Mouse (Mus musculus) Patski (cell line): Measurements from ENCODE around the gene Hbb-bt. TPM values are rescaled to one million over a fixed set of nuclear protein-coding genes. Genes with fewer than 3 reads are reported as not detected.
"Not testable (repeated sequence)": the region's sequence is repeated elsewhere in the genome, so short reads cannot be mapped to it uniquely, and the experiment has no call there.

Source experiments
- ATAC-seq: fragments of 100-300 bp; one replicate; pipeline ENCODE4 v1.8.0; 2021
- CTCF ChIA-PET: fragments of 350-600 bp; sonication (Branson Sonifier 250); formaldehyde crosslinking; loops from one replicate; lab custom pipeline; 2022; ENCODE audit warnings: inconsistent platforms; lab: Charles Lee
- POLR2A ChIA-PET: fragments of 350-600 bp; sonication (Branson Sonifier 250); formaldehyde crosslinking; loops from one replicate; lab custom pipeline; 2022; ENCODE audit warnings: antibody characterized with exemption, inconsistent platforms; lab: Charles Lee
- DNase-seq: peaks from one replicate; pipeline ENCODE4 v3.0.0-alpha.2; 2011; ENCODE audit warnings: low read depth, low spot score
- H3K27me3 ChIP-seq: fragments of 371-371 bp; one replicate; pipeline ENCODE4 v1.5.1; 2021
- CTCF ChIP-seq: fragments of 100-300 bp; IDR thresholded peaks from one replicate; pipeline ENCODE4 v1.5.1; 2021
- in situ Hi-C: fragments of 300-500 bp; cut with MboI; formaldehyde crosslinking; loops from 3 replicates; pipeline ENCODE4 v1.11.1; 2018; ENCODE audit warnings: low pct_unique_long_range_greater_than_20kb, mixed read lengths
- polyA plus RNA-seq: library from polyadenylated mRNA; unstranded; gene quantifications from one replicate; pipeline ENCODE4 v1.2.3, GENCODE M21; 2021

Hbb-bt gene
- not detected for polyA plus RNA-seq

GRCm38 (mm10) chr7:103813766-103814165, at the start of gene Hbb-bt:
TSS of gene Hbb-bt (minus strand) at chr7:103813996.
- POLR2A ChIA-PET = no interaction called here
- no peak for TF ChIP-seq CTCF
- in situ Hi-C loops = no loop called here
- ATAC-seq (no peak), DNase-seq (no peak)
- CTCF ChIA-PET = interaction anchor here (1.5 kb wide), 1 partner anchor 9 kb away, joined by 4 read pairs; no protein-coding TSS in a partner anchor
- H3K27me3 ChIP-seq = no peaks in the 10 kb centered on the region

GRCm38 (mm10) chr7:103861531-103861930, 47.7 kb upstream of the Hbb-bt start:
- no peaks in the 10 kb centered on the region for H3K27me3 ChIP-seq
- ChIA-PET POLR2A (no interaction called here), CTCF (no interaction called here)
- TF ChIP-seq CTCF = no peak
- DNase-seq = no peak
- ATAC-seq = no peak
- in situ Hi-C loops = no loop called here

DNA sequence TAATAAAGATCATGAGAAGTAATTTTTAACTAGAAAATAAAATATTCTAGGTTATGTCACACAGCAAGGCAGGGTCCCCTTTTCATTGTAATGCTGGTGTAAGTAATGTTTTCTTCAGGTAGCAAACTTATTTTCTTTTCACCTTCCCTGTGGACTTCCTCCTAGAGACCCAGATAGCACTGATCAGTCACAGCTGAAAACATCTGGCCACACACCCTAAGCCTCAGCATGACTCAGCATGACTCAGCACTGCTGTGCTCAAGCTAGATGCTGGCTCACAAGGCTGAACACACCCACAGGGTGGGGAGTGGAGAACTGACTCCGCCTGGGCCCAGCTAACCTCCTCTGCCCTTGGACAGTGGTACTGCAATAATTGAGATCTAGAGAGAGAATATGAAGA, 47.1 kb upstream of the Hbb-bt start:
- no peak for TF ChIP-seq CTCF
- no peak for DNase-seq
- in situ Hi-C loops = no loop called here
- POLR2A ChIA-PET = no interaction called here
- ATAC-seq = no peak
- CTCF ChIA-PET = no interaction called here
- H3K27me3 ChIP-seq = no peaks in the 10 kb centered on the region

DNA sequence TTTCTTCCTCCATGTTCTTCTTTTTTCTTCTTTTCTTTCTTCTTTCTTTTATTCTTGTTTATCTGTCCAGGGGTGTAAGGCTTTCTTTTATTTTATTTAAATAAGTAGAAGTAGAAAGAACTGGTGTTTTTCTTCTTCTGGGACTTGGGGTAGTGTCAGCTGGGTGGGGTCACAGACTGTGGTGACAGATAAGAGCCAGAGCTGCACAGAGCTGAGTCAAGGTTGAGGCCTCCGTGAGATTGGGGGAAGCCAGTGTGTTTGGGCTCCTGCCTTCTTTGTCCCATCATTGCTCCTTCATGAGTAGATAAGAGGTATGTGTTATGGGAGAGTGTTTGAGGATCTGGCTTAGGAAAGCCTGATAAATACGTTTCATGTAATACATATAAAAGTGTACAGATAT, 45.3 kb upstream of the Hbb-bt start:
- DNase-seq (no peak), ATAC-seq (no peak)
- no peak for TF ChIP-seq CTCF
- H3K27me3 ChIP-seq = no peaks in the 10 kb centered on the region
- in situ Hi-C loops = no loop called here
- ChIA-PET POLR2A (no interaction called here), CTCF (no interaction called here)

DNA sequence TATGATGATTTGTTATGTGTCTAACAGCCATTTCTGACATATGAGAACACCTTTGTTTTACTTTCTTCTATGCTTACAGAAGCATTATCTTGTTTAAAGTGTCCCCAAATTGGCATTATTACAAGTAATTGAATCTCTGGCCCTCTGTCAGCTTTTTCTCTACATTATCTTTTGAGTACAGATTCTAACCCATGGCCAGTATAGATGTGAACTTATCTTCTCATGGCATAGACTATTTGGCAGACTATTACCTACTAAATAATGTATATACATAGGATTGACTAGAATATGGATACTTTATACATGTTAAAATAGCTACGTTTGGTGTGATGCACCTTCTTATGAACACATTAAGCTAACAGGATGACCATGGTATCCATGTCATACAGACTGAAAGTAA, 40.9 kb upstream of the Hbb-bt start:
- CTCF ChIA-PET = no interaction called here
- in situ Hi-C loops = no loop called here
- H3K27me3 ChIP-seq = no peaks in the 10 kb centered on the region
- DNase-seq = no peak
- POLR2A ChIA-PET = no interaction called here
- ATAC-seq = no peak
- no peak for TF ChIP-seq CTCF

DNA sequence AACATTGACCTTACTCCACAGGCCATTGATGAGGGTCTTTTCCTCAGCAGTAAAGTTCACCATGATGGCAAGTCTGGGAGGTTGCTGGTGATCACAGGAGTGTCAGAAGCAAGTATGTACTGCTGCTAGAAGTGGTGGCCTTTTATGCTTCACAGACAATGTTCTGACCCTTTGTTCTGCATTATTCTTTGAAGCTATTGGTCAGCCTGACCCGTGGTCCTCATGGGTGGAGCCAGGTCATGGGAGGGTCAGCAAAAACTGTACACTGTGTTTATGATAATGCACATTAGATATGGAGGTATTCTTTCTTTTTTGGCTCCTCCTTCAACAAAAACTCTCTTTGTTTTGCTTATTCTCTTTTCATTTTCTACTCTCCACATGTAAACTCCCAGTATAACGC, 39.3 kb upstream of the Hbb-bt start, which contains the start of gene Hbb-y:
Gene Hbb-y (minus strand): TSS at position 127 of the 400 bp plus-strand sequence.
- ChIA-PET CTCF (no interaction called here), POLR2A (no interaction called here)
- DNase-seq = no peak
- H3K27me3 ChIP-seq = no peaks in the 10 kb centered on the region
- no peak for TF ChIP-seq CTCF
- in situ Hi-C loops = no loop called here
- ATAC-seq = no peak

GRCm38 (mm10) chr7:103844525-103845325, 30.9 kb upstream of the Hbb-bt start:
- in situ Hi-C loops = no loop called here
- POLR2A ChIA-PET = no interaction called here
- CTCF ChIA-PET = no interaction called here
- ATAC-seq (no peak), DNase-seq (no peak)
- no peaks in the 10 kb centered on the region for H3K27me3 ChIP-seq
- TF ChIP-seq CTCF = no peak

GRCm38 (mm10) chr7:103843034-103843433, 29.2 kb upstream of the Hbb-bt start, which contains the start of gene Hbb-bh1:
TSS of gene Hbb-bh1 (minus strand) at chr7:103843164.
- H3K27me3 ChIP-seq = no peaks in the 10 kb centered on the region
- POLR2A ChIA-PET = no interaction called here
- in situ Hi-C loops = no loop called here
- no peak for TF ChIP-seq CTCF
- CTCF ChIA-PET = no interaction called here
- ATAC-seq = no peak
- DNase-seq = no peak

- no peak for DNase-seq
- POLR2A ChIA-PET = no interaction called here
- TF ChIP-seq CTCF = no peak
Observed at GRCm38 (mm10) chr7:103840268-103840667, 26.5 kb upstream of the Hbb-bt start, which contains the start of gene Hbb-bh2. TSS of gene Hbb-bh2 (minus strand) at chr7:103840520.

DNA sequence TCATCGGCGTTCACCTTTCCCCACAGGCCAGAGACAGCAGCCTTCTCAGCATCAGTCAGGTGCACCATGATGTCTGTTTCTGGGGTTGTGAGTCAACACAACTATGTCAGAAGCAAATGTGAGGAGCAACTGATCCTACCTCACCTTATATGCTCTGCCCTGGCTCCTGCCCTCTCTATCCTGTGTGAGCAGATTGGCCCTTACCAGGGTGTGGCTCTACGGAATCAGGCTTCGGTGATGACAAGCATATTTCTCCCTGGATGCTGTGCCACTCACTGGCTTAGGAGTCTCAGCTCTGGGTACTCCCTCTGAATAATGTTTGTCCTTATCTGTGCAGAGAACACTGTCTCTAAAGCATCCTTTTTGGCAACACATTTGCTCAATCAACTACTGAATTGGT, 14.0 kb upstream of the Hbb-bt start, which contains the start of gene Hbb-bs:
Gene Hbb-bs (minus strand): TSS at position 289 of the 400 bp plus-strand sequence.
- ATAC-seq (no peak), DNase-seq (no peak)
- POLR2A ChIA-PET = no interaction called here
- in situ Hi-C loops = no loop called here
- CTCF ChIA-PET = no interaction called here
- TF ChIP-seq CTCF = no peak
- H3K27me3 ChIP-seq = no peaks in the 10 kb centered on the region

More at GRCm38 (mm10) chr7:103840268-103840667, 26.5 kb upstream of the Hbb-bt start, which contains the start of gene Hbb-bh2:
- H3K27me3 ChIP-seq = no peaks in the 10 kb centered on the region
- in situ Hi-C loops = no loop called here
- no peak for ATAC-seq
- CTCF ChIA-PET = interaction anchor here (0.8 kb wide), 1 partner anchor 9 kb away, joined by 3 read pairs; no protein-coding TSS in a partner anchor

DNA sequence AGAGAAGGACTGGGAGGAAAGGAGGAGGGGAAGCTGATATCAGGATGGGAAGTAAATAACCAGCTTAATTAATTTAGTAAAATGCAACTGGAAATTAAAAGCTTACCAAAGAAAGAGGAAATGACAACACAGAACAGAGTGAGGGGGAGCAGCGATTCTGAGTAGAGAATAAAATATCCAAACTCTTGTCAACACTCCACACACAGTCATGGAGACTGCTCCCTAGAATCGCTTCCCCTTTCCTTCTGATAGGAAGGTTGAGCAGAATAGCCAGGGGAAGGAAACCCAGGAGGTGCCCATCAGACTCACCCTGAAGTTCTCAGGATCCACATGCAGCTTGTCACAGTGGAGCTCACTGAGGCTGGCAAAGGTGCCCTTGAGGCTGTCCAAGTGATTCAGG, 13.3 kb upstream of the Hbb-bt start:
- DNase-seq, in situ Hi-C loops, ATAC-seq, POLR2A ChIA-PET, H3K27me3 ChIP-seq, CTCF ChIA-PET: not testable (repeated sequence)
